Mouse (Mus musculus) liver, adult 2 months (tissue): ENCODE data around the gene Id3. TPM values are rescaled to one million over a fixed set of nuclear protein-coding genes. Genes with fewer than 3 reads are reported as not detected.

Source experiments
- DNase-seq: peaks from one replicate; pipeline ENCODE4 v3.0.0-alpha.2; 2011; ENCODE audit warnings: low read depth, low spot score; ENCODE audit errors: extremely low read depth
- H3K27ac ChIP-seq: fragments of 200-500 bp; replicated peaks from 2 replicates; pipeline ENCODE4 v1.5.1; 2012; ENCODE audit warnings: low read depth, mild to moderate bottlenecking, control low read depth, inconsistent platforms, low read length; ENCODE audit not compliant: insufficient read depth
- H3K27me3 ChIP-seq: fragments of 200-500 bp; 2 replicates; pipeline ENCODE4 v1.6.1; 2012; ENCODE audit warnings: mild to moderate bottlenecking, moderate library complexity, low read length, inconsistent platforms; ENCODE audit not compliant: control insufficient read depth, insufficient read depth
- H3K36me3 ChIP-seq: fragments of 200-500 bp; 2 replicates; pipeline ENCODE4 v1.6.1; 2012; ENCODE audit warnings: low read length, inconsistent platforms; ENCODE audit not compliant: control insufficient read depth, insufficient read depth
- H3K4me1 ChIP-seq: fragments of 200-500 bp; 2 replicates; pipeline ENCODE4 v1.6.1; 2011; ENCODE audit warnings: low read length; ENCODE audit not compliant: control insufficient read depth, insufficient read depth
- H3K4me3 ChIP-seq: fragments of 200-500 bp; 2 replicates; pipeline ENCODE4 v1.5.1; 2011; ENCODE audit warnings: low read depth, mild to moderate bottlenecking, control low read depth, low read length, moderate library complexity; ENCODE audit not compliant: insufficient read depth
- H3K79me2 ChIP-seq: fragments of 200-500 bp; 2 replicates; pipeline ENCODE4 v1.6.1; 2012; ENCODE audit warnings: inconsistent platforms, mild to moderate bottlenecking, low read length, moderate library complexity; ENCODE audit not compliant: control insufficient read depth, insufficient read depth
- H3K9ac ChIP-seq: fragments of 200-500 bp; 2 replicates; pipeline ENCODE4 v1.6.1; 2012; ENCODE audit warnings: low read depth, mild to moderate bottlenecking, control low read depth, inconsistent platforms, low read length
- CTCF ChIP-seq: fragments of 200-500 bp; IDR thresholded peaks from 2 replicates; pipeline ENCODE4 v1.5.1; 2011; ENCODE audit warnings: low read depth, low read length, control low read depth
- POLR2A ChIP-seq: fragments of 200-500 bp; IDR thresholded peaks from 2 replicates; pipeline ENCODE4 v1.6.1; 2011; ENCODE audit warnings: low read length, control low read depth; ENCODE audit not compliant: insufficient read depth; ENCODE audit errors: extremely low read depth
- WGBS: fragments of 180-500 bp; shearing (Covaris S2); methylation state at CpG from one replicate; pipeline ENCODE4 v1.1.7; 2018; 5-methylcytosine and 5-hydroxymethylcytosine counted together
- polyA plus RNA-seq: library from polyadenylated mRNA; depleted of rRNA; stranded (reverse); fragments of >200 nt; gene quantifications from 2 replicates; pipeline ENCODE4 v1.2.3, GENCODE M21; 2012
- total RNA-seq: library from RNA; depleted of rRNA; stranded (reverse); fragments of >200 nt; gene quantifications from 2 replicates; pipeline ENCODE4 v1.2.3, GENCODE M21; 2014

The Id3 gene
- total and polyA plus RNA-seq, 2 experiments: 33.2 to 274 TPM

DNA sequence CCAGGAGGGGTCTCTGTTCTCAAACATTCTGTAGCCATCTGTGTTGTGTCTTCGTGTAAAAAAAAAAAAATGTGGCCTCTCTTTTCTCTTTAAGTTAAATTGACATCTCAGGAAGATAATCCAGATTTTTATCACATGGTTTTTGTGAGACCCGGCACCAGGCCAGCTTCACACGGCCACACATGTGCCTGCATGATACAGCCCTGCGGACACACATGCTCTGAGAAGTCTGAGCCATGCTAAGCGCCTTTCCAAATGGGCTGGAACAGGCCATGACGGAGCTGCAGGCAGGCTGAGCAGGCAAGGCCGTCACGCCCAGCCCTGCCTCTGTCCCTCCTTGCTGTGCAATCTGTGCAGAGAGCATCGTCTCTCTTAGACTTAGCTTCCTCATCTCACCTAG is 11.2 kb downstream of the Id3 start:
- Histone ChIP-seq H3K27me3 (no peaks in the 10 kb centered on the region), H3K4me3 (no peak overlapping the region), H3K79me2 (no peaks in the 10 kb centered on the region), H3K4me1 (no peaks in the 10 kb centered on the region), H3K27ac (no peak overlapping the region), H3K9ac (0 out of 2 replicates have a peak overlapping the region, but pooled peaks have one; percentile 5), H3K36me3 (no peaks in the 10 kb centered on the region)
- TF ChIP-seq CTCF (no peak), POLR2A (no peak)
- WGBS: 84% methylated on average over 9 of the region's 9 CpGs
- DNase-seq: no peak

DNA sequence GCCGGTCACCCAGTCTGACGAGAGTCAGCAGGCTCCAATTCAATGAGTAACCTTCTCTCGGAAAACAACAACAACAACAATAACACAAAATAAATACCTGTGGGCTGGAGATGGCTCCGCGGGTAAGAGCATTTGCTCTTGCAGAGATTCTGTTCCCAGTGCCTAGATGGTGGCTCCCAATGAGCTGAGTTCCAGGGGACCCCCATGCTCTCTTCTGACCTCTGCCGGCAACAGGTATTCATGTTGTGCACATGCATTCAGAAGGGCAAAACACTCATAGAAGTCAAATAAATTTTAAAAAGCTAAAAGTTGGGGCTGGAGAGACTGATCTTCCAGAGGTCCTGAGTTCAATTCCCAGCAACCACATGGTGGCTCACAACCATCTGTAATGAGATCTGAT is 15.2 kb downstream of the Id3 start:
- Histone ChIP-seq H3K27ac (no peak overlapping the region), H3K4me3 (no peak overlapping the region), H3K4me1 (peaks cover 2% of the 10 kb centered on the region; the same call in 1 of the 2 replicates), H3K9ac (no peak overlapping the region), H3K79me2 (no peaks in the 10 kb centered on the region), H3K36me3 (no peaks in the 10 kb centered on the region), H3K27me3 (no peaks in the 10 kb centered on the region)
- no peak for DNase-seq
- TF ChIP-seq CTCF: 0 out of 2 replicates have a peak, but pooled peaks have one; percentile 4
- no peak for TF ChIP-seq POLR2A
- 76% methylated on average over 6 of the region's 6 CpGs for WGBS

DNA sequence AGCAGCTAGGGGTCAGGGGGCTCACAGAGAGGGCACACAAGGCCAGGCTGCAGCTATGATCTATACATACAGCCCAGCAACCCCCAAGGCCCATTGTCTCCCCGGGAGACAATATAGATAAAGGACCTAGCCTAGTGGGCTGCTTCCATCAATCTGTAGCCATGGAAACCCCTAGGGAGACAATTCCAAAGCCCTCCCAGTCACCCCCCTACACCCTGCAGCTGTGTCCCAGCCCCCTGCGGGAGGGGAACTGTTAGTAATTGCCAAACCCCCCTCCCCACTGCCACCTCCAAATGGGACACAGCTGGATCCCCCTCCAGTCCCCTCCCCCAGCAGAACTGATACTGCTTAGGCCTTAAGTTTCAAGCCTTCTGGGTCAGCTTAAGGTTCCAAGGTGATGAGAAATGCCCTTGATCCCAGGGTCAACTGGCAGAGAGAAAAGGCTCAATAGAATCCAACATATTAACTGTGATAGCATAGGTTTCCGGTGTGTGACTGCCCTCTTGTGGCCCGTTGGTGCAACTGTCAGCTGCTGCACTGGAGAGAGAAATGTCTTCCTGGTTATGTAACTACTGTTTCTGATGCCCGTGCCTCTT is 16.6 kb downstream of the Id3 start:
- 32% methylated on average over 5 of the region's 5 CpGs for WGBS
- H3K27me3 ChIP-seq: no peaks in the 10 kb centered on the region
- H3K36me3 ChIP-seq: no peaks in the 10 kb centered on the region
- H3K27ac ChIP-seq: no peak overlapping the region
- peaks cover 2% of the 10 kb centered on the region; the same call in 1 of the 2 replicates for H3K4me1 ChIP-seq
- peak; percentile 71 for DNase-seq
- no peak overlapping the region for H3K9ac ChIP-seq
- H3K79me2 ChIP-seq: no peaks in the 10 kb centered on the region
- TF ChIP-seq POLR2A (no peak), CTCF (peak; percentile 94)
- H3K4me3 ChIP-seq: no peak overlapping the region

DNA sequence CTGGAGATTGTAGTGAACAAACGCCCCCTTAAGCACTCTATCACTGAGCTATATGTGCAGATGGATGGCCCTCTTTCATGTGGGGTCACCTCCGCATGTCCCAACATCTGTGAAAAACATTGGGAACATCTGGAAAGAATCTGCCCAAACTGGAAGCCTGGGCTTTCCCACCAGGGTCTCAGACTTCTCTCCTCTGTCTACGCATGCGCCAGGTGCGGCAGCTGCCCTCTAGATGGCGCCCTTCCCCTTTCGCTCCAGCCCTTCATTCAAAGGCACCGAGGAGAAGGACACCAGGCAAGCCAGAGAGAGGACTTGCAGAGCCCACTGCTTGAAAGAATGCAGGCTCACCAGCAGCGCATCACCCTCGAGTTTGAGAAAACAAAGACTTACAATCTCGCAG is 20.2 kb downstream of the Id3 start:
- no peak overlapping the region for H3K27ac ChIP-seq
- H3K9ac ChIP-seq: no peak overlapping the region
- H3K79me2 ChIP-seq: no peaks in the 10 kb centered on the region
- no peaks in the 10 kb centered on the region for H3K27me3 ChIP-seq
- no peak overlapping the region for H3K4me3 ChIP-seq
- H3K36me3 ChIP-seq: no peaks in the 10 kb centered on the region
- TF ChIP-seq POLR2A (no peak), CTCF (peak; percentile 99)
- peaks cover 2% of the 10 kb centered on the region; the same call in 1 of the 2 replicates for H3K4me1 ChIP-seq
- WGBS: 2% methylated on average over 11 of the region's 11 CpGs
- DNase-seq: peak; percentile 32

DNA sequence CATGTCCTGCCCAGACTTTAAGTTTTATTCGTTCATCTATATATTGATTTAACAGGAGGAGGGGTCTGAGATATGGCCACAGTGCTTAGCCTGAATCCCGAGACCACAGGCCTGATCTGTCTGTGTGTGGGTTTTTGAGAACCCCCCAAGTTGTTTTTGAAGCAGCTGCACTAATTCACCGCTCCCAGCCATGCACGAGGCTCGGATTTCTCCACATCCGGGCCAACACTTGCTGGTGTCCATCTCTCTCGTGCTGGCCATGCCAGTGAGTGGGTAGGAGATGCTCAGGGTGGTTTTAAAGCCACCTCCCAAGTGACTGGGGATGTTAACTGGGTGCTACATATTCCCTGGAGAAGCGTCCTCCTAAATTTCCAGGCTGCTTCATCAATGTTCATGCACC is 21.7 kb downstream of the Id3 start:
- TF ChIP-seq CTCF (no peak), POLR2A (no peak)

DNA sequence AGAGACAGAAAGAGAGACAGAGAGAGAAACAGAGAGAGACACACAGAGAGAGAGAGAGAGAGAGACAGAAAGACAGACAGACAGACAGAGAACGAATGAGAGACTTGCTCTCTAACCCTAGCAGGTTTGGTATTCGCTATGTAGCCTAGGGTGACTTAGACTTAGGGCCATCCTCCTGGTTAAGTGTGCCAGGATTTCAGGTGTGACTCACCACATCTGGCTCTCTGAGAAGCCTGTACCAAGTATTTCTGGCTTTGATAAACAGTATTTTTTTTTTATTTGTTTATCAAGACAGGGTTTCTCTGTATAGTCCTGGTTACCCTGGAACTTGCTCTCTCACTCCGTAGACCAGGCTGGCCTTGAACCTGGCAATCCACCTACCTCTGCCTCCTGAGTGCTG is 24.4 kb downstream of the Id3 start:
- 38% methylated on average over 3 of the region's 3 CpGs for WGBS
- Histone ChIP-seq H3K4me1 (peaks cover under 1% of the 10 kb centered on the region; the same call in 1 of the 2 replicates), H3K9ac (no peak overlapping the region), H3K36me3 (no peaks in the 10 kb centered on the region), H3K79me2 (no peaks in the 10 kb centered on the region), H3K4me3 (no peak overlapping the region), H3K27me3 (no peaks in the 10 kb centered on the region), H3K27ac (no peak overlapping the region)
- TF ChIP-seq POLR2A (no peak), CTCF (no peak)
- DNase-seq: no peak

More for the DNA sequence above, 21.7 kb downstream of the Id3 start:
- no peaks in the 10 kb centered on the region for H3K79me2 ChIP-seq
- no peak overlapping the region for H3K9ac ChIP-seq
- H3K4me3 ChIP-seq: no peak overlapping the region
- peaks cover under 1% of the 10 kb centered on the region; the same call in 1 of the 2 replicates for H3K4me1 ChIP-seq
- no peaks in the 10 kb centered on the region for H3K36me3 ChIP-seq
- DNase-seq: no peak
- no peak overlapping the region for H3K27ac ChIP-seq
- 90% methylated on average over 8 of the region's 8 CpGs for WGBS
- no peaks in the 10 kb centered on the region for H3K27me3 ChIP-seq
